ENCODE assay signal across 24 mouse cellular contexts in genomic region chr17:51882566-51882965, GRCm38 (mm10).
"Had no signal": no experiment of that assay in that cellular context is flagged by ENCODE, and none has a peak within 500 bp of the region (broad histone marks: within the 10 kb centered on the region; RNA-seq: fewer than 3 reads in every experiment).

No protein-coding gene starts in this region.

- H3K4me3 ChIP-seq: intestine, embryonic 15.5 days; kidney, embryonic 15.5 days; left cerebral cortex, adult 2 months; limb, embryonic 12.5 days; liver, embryonic 12.5 days; liver, embryonic 15.5 days; lung, embryonic 15.5 days; megakaryocyte, embryonic 14.5 days; midbrain, embryonic 10.5 days; midbrain, embryonic 13.5 days; myocyte had no signal

- ATAC-seq: intestine, embryonic 15.5 days; liver, embryonic 12.5 days; midbrain, embryonic 13.5 days; midbrain, embryonic 16.5 days had no signal

- H3K9me3 ChIP-seq: intestine, embryonic 15.5 days; kidney, embryonic 15.5 days; limb, embryonic 12.5 days; liver, embryonic 12.5 days; liver, embryonic 15.5 days; lung, embryonic 15.5 days; megakaryocyte, embryonic 14.5 days; midbrain, embryonic 10.5 days; midbrain, embryonic 13.5 days had no signal

- H3K4me2 ChIP-seq: intestine, embryonic 15.5 days; kidney, embryonic 15.5 days; limb, embryonic 12.5 days; liver, embryonic 12.5 days; liver, embryonic 15.5 days; lung, embryonic 15.5 days; midbrain, embryonic 13.5 days had no signal

- DNase-seq: kidney, adult 11 months; kidney, adult 8-10 months; kidney, postnatal 10 days; kidney, postnatal 36 days; layer of hippocampus, postnatal 36 days; liver; lung, adult 18-20 months; lung, postnatal 10 days; lung, postnatal 36 days; right cerebral cortex, postnatal 14 days; right cerebral cortex, postnatal 4 days had no signal

- H3K27ac ChIP-seq: intestine, embryonic 15.5 days; kidney, embryonic 15.5 days; left cerebral cortex, adult 2 months; limb, embryonic 12.5 days; liver, embryonic 12.5 days; liver, embryonic 15.5 days; lung, embryonic 15.5 days; midbrain, embryonic 10.5 days; midbrain, embryonic 13.5 days; stomach, postnatal 0 days had no signal

- H3K9ac ChIP-seq: intestine, embryonic 15.5 days; kidney, embryonic 15.5 days; limb, embryonic 12.5 days; liver, embryonic 12.5 days; liver, embryonic 15.5 days; lung, embryonic 15.5 days; midbrain, embryonic 13.5 days had no signal

- H3K36me3 ChIP-seq: intestine, embryonic 15.5 days; kidney, embryonic 15.5 days; limb, embryonic 12.5 days; liver, embryonic 12.5 days; liver, embryonic 15.5 days; lung, embryonic 15.5 days; midbrain, embryonic 10.5 days; midbrain, embryonic 13.5 days had no signal

- H3K27me3 ChIP-seq: intestine, embryonic 15.5 days; kidney, embryonic 15.5 days; limb, embryonic 12.5 days; liver, embryonic 12.5 days; liver, embryonic 15.5 days; lung, embryonic 15.5 days; megakaryocyte, embryonic 14.5 days; midbrain, embryonic 13.5 days had no signal

- H3K4me1 ChIP-seq: intestine, embryonic 15.5 days; kidney, embryonic 15.5 days; limb, embryonic 12.5 days; liver, embryonic 12.5 days; liver, embryonic 15.5 days; lung, embryonic 15.5 days; megakaryocyte, embryonic 14.5 days had no signal
